Mouse (Mus musculus) G1E (cell line): Measurements from ENCODE around the gene Npas3.

Experiments
- CTCF ChIP-seq: IDR thresholded peaks from 2 replicates; pipeline ENCODE4 v1.5.1; 2012; ENCODE audit warnings: low read depth, low read length, inconsistent platforms, mixed read lengths
- GATA1 ChIP-seq: IDR thresholded peaks from 2 replicates; pipeline ENCODE4 v1.6.1; 2012; ENCODE audit warnings: borderline replicate concordance, low read length, inconsistent platforms, mixed read lengths
- GATA2 ChIP-seq: IDR thresholded peaks from 2 replicates; pipeline ENCODE4 v1.6.1; 2012; ENCODE audit warnings: low read depth, low read length, inconsistent platforms, borderline replicate concordance
- POLR2AphosphoS5 ChIP-seq: IDR thresholded peaks from 2 replicates; pipeline ENCODE4 v1.6.1; 2012; ENCODE audit warnings: low read depth, low read length, inconsistent platforms; ENCODE audit not compliant: insufficient replicate concordance
- TAL1 ChIP-seq: conservative IDR thresholded peaks from 2 replicates; pipeline ENCODE4 v1.6.1; 2012; ENCODE audit warnings: low read depth, low read length, inconsistent platforms, mixed read lengths

GRCm38 (mm10) chr12:53409711-53410110 lies 161.2 kb downstream of the Npas3 start:
- no peak for TF ChIP-seq CTCF
- TF ChIP-seq TAL1: no peak
- no peak for TF ChIP-seq GATA1
- no peak for TF ChIP-seq GATA2
- no peak for TF ChIP-seq POLR2AphosphoS5
